Mouse (Mus musculus): ENCODE data around the gene Lpin2.

Gene Lpin2

GRCm38 (mm10) chr17:71177336-71177735 is 5.0 kb upstream of the Lpin2 start:
- DNase-seq (ENCODE audit: low spot score) = no peak

GRCm38 (mm10) chr17:71177949-71178348 is 4.4 kb upstream of the Lpin2 start:
- no peak for DNase-seq (ENCODE audit: low spot score)

- no peak for DNase-seq (ENCODE audit: low spot score)
Observed at GRCm38 (mm10) chr17:71178530-71179181, 3.7 kb upstream of the Lpin2 start.

GRCm38 (mm10) chr17:71179551-71180309 is 2.6 kb upstream of the Lpin2 start:
- no peak for DNase-seq (ENCODE audit: low spot score)

DNA sequence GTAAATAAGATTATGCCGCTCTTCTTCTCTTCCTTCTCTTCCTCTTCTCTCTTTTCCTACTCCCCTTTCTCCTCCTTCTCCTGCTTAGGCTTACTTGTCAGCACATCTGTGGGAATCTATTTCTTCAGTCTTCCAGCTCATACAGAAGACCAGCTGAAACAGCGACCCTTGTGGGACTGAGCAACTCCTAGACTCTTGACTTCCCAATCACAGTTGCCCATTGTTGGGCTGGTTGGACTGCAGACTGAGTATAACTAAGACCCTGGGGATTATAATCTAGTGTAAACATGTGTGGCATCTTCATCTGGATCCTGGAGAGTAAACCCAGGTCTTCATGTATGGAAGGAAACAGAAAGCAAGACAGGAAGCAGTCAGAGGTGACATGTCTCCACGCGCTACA is 1.8 kb upstream of the Lpin2 start:
- no peak for DNase-seq (ENCODE audit: low spot score)

DNA sequence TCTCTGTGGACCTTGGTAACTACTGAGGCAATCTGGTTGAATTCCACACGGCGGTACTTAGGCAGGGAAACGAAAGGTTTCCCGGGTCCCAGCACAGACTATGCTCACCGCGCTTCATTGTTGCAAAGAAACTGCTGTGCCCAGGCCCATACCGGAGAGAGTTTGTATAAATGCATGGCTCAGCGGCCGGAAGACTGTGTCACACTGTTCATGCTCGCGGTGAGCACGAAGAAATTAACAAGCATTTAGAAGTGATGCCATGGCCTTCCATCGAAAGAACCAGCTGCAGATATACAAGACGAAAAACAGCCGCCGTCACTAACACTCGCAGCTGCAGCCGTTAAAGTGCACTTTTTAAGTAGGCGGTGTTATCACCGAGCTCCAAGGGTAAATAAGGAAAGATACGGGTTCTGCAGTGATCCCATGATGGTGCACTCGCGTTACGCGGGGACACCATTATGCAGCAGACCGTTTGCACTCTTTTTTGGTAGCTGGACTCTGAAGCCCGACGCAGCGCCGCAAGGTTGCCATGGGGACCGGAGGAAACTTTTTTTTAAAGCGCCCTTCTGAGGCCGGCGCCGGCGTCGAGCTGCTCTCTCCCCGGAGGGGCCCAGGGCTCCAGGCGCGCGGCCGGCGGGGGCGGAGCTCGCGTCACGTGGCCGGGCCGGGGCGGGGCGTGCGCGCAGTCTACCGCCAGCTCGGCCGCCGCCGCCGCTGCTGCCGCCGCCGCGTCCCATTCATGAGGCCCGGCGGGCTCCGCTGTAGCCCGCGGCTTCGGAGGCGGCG is 704 bp downstream of the Lpin2 start:
- peak; percentile 56 for DNase-seq (ENCODE audit: low spot score)

DNA sequence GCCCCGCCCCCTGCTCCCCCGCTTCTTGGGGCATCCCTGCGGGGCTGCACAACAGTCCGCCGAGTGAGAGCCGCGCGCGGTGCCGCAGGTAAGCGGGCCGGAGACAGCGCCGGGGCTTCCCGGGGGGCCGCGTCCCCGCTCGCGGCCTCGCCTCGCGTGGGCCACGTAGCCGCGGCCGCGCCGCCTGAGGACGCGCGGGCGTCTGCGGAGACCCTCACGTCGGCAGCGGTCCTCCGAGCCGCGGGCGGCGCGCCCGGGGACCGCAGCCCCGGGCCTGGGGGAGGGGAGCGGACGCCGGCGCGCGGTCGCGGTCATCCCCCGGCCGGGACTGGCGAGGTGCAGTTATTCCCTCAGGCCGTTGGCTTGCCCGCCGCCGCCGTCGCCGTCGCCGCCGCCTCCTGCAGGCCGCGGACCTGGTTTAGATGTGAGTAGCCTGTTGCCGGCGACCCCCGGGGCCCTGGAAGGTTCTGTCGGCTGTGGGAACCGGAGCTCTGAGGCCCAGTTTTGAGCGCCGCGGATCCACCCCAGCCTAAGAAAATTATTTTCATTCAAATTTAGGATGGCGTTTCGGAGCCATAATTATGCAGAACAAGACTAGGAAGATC is 1.4 kb downstream of the Lpin2 start:
- no peak for DNase-seq (ENCODE audit: low spot score)

DNA sequence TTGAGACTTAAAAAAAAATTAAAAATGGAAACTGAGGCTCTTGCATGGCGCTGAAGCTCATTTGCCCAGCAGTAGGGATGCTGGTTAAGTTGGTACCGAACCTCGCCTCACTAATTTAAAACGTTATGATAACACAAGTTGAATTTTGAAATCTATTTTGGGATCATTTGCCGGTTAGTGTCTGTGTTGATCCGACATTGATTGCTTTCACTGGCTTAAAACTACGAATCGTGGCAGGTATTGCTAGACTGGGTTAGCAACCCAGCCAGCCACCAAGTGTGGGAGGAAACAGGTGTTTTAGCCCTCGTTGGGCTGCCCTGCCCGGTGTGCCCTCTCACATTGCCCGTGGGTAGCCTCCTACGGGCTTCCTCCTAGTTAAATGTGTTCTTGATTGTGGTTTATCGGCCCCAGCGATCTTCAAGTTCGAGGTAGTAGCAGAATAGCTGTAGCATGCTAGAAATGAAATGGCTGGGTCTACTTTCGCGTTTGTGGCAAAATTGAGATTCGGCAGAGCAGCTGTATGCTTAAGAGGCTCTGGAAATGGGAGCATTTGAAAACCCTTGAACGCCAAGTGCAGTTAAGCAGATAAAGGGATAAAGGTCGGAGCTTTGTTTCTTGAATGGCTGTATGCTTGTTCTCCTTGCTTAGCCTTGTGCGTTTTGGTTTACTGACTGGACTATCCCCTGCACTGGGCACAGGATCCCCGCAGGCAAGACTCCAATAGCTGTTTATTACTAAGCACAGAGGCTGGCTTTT is 2.2 kb downstream of the Lpin2 start:
- DNase-seq (ENCODE audit: low spot score) = no peak

- DNase-seq (ENCODE audit: low spot score) = no peak
Observed at GRCm38 (mm10) chr17:71185368-71185767, 3.0 kb downstream of the Lpin2 start.

DNA sequence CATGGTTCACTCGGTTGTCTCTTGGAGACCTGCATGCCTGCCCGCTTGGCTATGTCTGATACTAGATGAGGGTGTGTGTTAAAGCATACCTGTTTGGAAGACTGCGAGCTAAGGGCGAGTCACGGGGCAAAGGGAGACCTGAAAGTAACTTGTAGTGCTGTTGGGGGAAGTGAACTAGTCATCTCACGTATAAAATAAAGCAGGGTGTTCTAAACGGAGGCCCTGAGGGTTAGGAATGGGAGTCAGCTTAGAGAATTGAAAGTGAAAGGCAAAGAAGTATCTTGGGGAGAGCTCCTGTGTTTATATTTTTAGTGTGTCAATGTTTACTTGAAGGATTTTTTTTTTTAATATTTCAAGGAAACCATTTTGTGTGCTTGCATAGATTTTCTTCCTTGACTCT is 8.2 kb downstream of the Lpin2 start:
- no peak for DNase-seq (ENCODE audit: low spot score)

- no peak for DNase-seq (ENCODE audit: low spot score)
Observed at GRCm38 (mm10) chr17:71191063-71191462, 8.7 kb downstream of the Lpin2 start.

- no peak for DNase-seq (ENCODE audit: low spot score)
Observed at GRCm38 (mm10) chr17:71191651-71192419, 9.5 kb downstream of the Lpin2 start.

GRCm38 (mm10) chr17:71193019-71193418 is 10.7 kb downstream of the Lpin2 start:
- no peak for DNase-seq (ENCODE audit: low spot score)

DNA sequence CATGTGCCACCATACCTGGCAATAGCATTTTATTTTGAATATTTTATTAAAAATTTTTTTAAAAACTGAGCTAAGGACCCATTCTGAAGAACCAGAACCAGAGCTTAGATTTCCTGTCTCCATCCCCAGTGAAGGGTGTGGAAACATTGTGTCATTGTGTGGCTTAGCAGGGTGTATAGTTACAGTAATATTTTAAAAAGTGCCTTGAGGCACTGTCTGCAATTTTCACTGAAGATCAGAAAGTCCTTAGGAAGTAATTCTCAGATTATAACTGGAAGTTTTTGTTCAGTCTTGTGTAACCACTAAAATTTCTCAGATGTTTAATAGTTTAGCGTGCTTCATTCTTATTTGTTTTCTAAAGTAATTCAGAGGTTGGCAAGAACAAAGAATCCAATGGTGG is 11.1 kb downstream of the Lpin2 start:
- no peak for DNase-seq (ENCODE audit: low spot score)

- no peak for DNase-seq (ENCODE audit: low spot score)
Observed at GRCm38 (mm10) chr17:71194906-71195632, 12.7 kb downstream of the Lpin2 start.

GRCm38 (mm10) chr17:71195633-71196391 is 13.5 kb downstream of the Lpin2 start:
- DNase-seq (ENCODE audit: low spot score) = no peak

DNA sequence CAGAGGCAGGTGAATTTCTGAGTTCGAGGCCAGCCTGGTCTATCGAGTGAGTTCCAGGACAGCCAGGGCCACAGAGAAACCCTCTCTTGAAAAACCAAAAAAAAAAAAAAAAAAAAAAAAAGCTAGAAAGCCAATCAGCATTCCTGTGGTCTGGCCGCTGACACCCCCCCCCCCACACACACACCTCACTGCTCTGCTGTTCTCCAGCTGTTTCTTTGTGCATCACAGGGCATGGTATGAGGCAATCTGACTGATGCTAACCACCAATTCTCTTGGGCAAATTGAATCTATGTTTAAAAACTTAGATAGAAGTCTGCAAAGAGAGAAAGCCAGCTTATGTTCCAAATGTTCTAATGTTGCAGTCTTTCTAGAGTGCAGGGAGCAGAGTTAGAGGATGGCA is 14.1 kb downstream of the Lpin2 start:
- DNase-seq (ENCODE audit: low spot score) = no peak

- no peak for DNase-seq (ENCODE audit: low spot score)
Observed at GRCm38 (mm10) chr17:71199346-71199745, 17.0 kb downstream of the Lpin2 start.

DNA sequence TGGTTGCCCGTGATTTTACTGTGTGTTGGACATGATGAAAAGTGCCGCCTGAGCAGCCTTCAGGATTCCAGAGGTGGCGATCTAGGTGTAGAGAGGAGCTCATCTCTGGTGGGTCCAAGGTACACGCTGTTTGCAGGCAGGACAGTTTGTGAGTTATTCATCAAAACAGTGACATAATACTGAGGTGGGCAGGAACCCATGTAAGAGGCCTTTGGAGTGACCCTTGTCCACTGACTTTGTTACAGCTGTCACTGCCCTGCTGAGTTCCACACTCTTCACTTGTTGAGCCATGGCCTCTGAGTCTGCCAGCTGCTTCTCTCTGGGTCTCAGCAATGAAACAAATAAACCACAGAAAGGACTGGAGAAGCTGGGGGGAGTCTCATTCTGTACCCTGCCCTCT is 19.8 kb downstream of the Lpin2 start:
- no peak for DNase-seq (ENCODE audit: low spot score)
